Mouse (Mus musculus) cerebellum, adult 2 months (tissue): ENCODE measurements around the gene Gm42906.

Source experiments
- CTCF ChIP-seq: fragments of 200-500 bp; IDR thresholded peaks from 2 replicates; pipeline ENCODE4 v1.5.1; 2011; ENCODE audit warnings: low read depth, mild to moderate bottlenecking, control low read depth, low read length, moderate library complexity, borderline replicate concordance; ENCODE audit not compliant: insufficient read depth
- POLR2A ChIP-seq: fragments of 200-500 bp; IDR thresholded peaks from 2 replicates; pipeline ENCODE4 v1.6.1; 2011; ENCODE audit warnings: low read length, control low read depth, borderline replicate concordance; ENCODE audit not compliant: insufficient read depth

- no peak for TF ChIP-seq CTCF
- TF ChIP-seq POLR2A, result no peak
Measured at GRCm38 (mm10) chr5:151248084-151248483, 179.9 kb downstream of the Gm42906 start.
